In genomic region chr2:170009729-170010128, GRCm38 (mm10) we compare ENCODE assay signal across 13 mouse cellular contexts.
DNase-seq lines count a peak whose midpoint lies in the region; ATAC-seq and TF ChIP-seq lines count a peak whose summit lies in the region.
"Had no signal": no experiment of that assay in that cellular context is flagged by ENCODE, and none has a peak within 500 bp of the region (broad histone marks: within the 10 kb centered on the region; RNA-seq: fewer than 3 reads in every experiment).

No protein-coding gene starts in this region.

- H3K9me3 ChIP-seq in embryonic facial prominence, embryonic 14.5 days (ENCODE audit: control insufficient read depth, low read length), result peaks cover 3% of the 10 kb centered on the region; the same call in 1 of the 2 replicates
- peaks cover 11% of the 10 kb centered on the region; the same call in 1 of the 2 replicates for H3K9me3 ChIP-seq in hindbrain, embryonic 12.5 days (replicated peaks)
- no peaks in the 10 kb centered on the region for H3K9me3 ChIP-seq in midbrain, embryonic 15.5 days
- no peaks in the 10 kb centered on the region for H3K9me3 ChIP-seq in lung, postnatal 0 days (ENCODE audit: low read length)
- H3K9me3 ChIP-seq: limb, embryonic 15.5 days had no signal

- no peak overlapping the region for H3K9ac ChIP-seq in embryonic facial prominence, embryonic 14.5 days (ENCODE audit: low read depth, low read length)
- H3K9ac ChIP-seq in hindbrain, embryonic 12.5 days, result no peak overlapping the region
- no peak overlapping the region for H3K9ac ChIP-seq in midbrain, embryonic 15.5 days
- no peak overlapping the region for H3K9ac ChIP-seq in lung, postnatal 0 days (replicated peaks; ENCODE audit: low read depth)
- H3K9ac ChIP-seq: heart, embryonic 12.5 days; limb, embryonic 15.5 days; lung, embryonic 14.5 days had no signal

- TF ChIP-seq EP300 in lung, postnatal 0 days (IDR thresholded peaks at IDR 0.05), result no peak

- H3K36me3 ChIP-seq in embryonic facial prominence, embryonic 14.5 days (ENCODE audit: control insufficient read depth, insufficient read depth, low read length), result no peaks in the 10 kb centered on the region
- H3K36me3 ChIP-seq in hindbrain, embryonic 12.5 days, result no peaks in the 10 kb centered on the region
- H3K36me3 ChIP-seq in midbrain, embryonic 15.5 days (replicated peaks), result no peaks in the 10 kb centered on the region
- no peaks in the 10 kb centered on the region for H3K36me3 ChIP-seq in lung, postnatal 0 days (ENCODE audit: insufficient read depth, low read length)
- H3K36me3 ChIP-seq: limb, embryonic 15.5 days had no signal

- ATAC-seq in embryonic facial prominence, embryonic 14.5 days (ENCODE audit: low read depth), result 0 out of 2 replicates have a peak, but pooled peaks have one; percentile 17
- peak; percentile 59; the same call in 1 of the 2 replicates for ATAC-seq in hindbrain, embryonic 12.5 days (ENCODE audit: low FRiP score)
- peak; percentile 84 for ATAC-seq in midbrain, embryonic 15.5 days (replicated peaks)
- ATAC-seq in lung, postnatal 0 days, result no peak

- peak; percentile 16 for DNase-seq in embryo, embryonic 10.5 days (ENCODE audit: low spot score)
- DNase-seq in embryo, embryonic 11 days, result no peak
- DNase-seq in embryonic facial prominence, embryonic 14.5 days (ENCODE audit: low spot score), result no peak
- no peak for DNase-seq in cerebellum, adult 8-10 months
- DNase-seq in lung, postnatal 0 days (ENCODE audit: low spot score), result no peak
- no peak for DNase-seq in urinary bladder, adult 18-20 months (ENCODE audit: low spot score in 2 of 2)
- DNase-seq: cerebellum, adult 11-12 months; gastrocnemius, postnatal 10 days; lung, embryonic 14.5 days had no signal

- no peak overlapping the region for H3K4me3 ChIP-seq in embryonic facial prominence, embryonic 14.5 days (ENCODE audit: low read depth, low read length)
- no peak overlapping the region for H3K4me3 ChIP-seq in hindbrain, embryonic 12.5 days
- H3K4me3 ChIP-seq in midbrain, embryonic 15.5 days, result no peak overlapping the region
- H3K4me3 ChIP-seq in lung, postnatal 0 days (ENCODE audit: low read depth, low read length), result no peak overlapping the region
- H3K4me3 ChIP-seq: heart, embryonic 12.5 days; limb, embryonic 15.5 days had no signal

- no peak overlapping the region for H3K4me2 ChIP-seq in embryonic facial prominence, embryonic 14.5 days (ENCODE audit: low read depth, low read length)
- peak overlapping the region; percentile 31 for H3K4me2 ChIP-seq in hindbrain, embryonic 12.5 days (replicated peaks)
- H3K4me2 ChIP-seq in midbrain, embryonic 15.5 days, result peak overlapping the region; percentile 35
- H3K4me2 ChIP-seq in lung, postnatal 0 days (replicated peaks; ENCODE audit: low read depth, low read length), result no peak overlapping the region
- H3K4me2 ChIP-seq: heart, embryonic 12.5 days; limb, embryonic 15.5 days; lung, embryonic 14.5 days had no signal

- H3K27me3 ChIP-seq in embryonic facial prominence, embryonic 14.5 days (replicated peaks; ENCODE audit: control insufficient read depth, insufficient read depth, low read length), result no peaks in the 10 kb centered on the region
- H3K27me3 ChIP-seq in hindbrain, embryonic 12.5 days, result 0 out of 2 replicates have a peak, but pooled peaks cover 2% of the 10 kb centered on the region
- no peaks in the 10 kb centered on the region for H3K27me3 ChIP-seq in midbrain, embryonic 15.5 days (replicated peaks)
- no peaks in the 10 kb centered on the region for H3K27me3 ChIP-seq in lung, postnatal 0 days (replicated peaks; ENCODE audit: insufficient read depth, low read length)
- H3K27me3 ChIP-seq: heart, embryonic 12.5 days; limb, embryonic 15.5 days had no signal

- H3K27ac ChIP-seq in embryonic facial prominence, embryonic 14.5 days (replicated peaks; ENCODE audit: low read depth, low read length), result no peak overlapping the region
- peak overlapping the region; percentile 46; the same call in 1 of the 2 replicates for H3K27ac ChIP-seq in hindbrain, embryonic 12.5 days
- peak overlapping the region; percentile 68 for H3K27ac ChIP-seq in midbrain, embryonic 15.5 days
- no peak overlapping the region for H3K27ac ChIP-seq in lung, postnatal 0 days (ENCODE audit: low read length)
- H3K27ac ChIP-seq: limb, embryonic 15.5 days had no signal

- no peak for TF ChIP-seq CTCF in lung, postnatal 0 days (IDR thresholded peaks at IDR 0.05)

- peaks cover 21% of the 10 kb centered on the region for H3K4me1 ChIP-seq in embryonic facial prominence, embryonic 14.5 days (ENCODE audit: control insufficient read depth, insufficient read depth, low read length)
- H3K4me1 ChIP-seq in hindbrain, embryonic 12.5 days, result peaks cover 23% of the 10 kb centered on the region
- H3K4me1 ChIP-seq in midbrain, embryonic 15.5 days, result peaks cover 28% of the 10 kb centered on the region
- H3K4me1 ChIP-seq in lung, postnatal 0 days (ENCODE audit: insufficient read depth, low read depth, low read length), result no peaks in the 10 kb centered on the region
- H3K4me1 ChIP-seq: limb, embryonic 15.5 days had no signal

- WGBS in embryonic facial prominence, embryonic 14.5 days, result 68% methylated on average over 11 of the region's 11 CpGs
- 23% methylated on average over 11 of the region's 11 CpGs for WGBS in hindbrain, embryonic 12.5 days
- 15% methylated on average over 11 of the region's 11 CpGs for WGBS in midbrain, embryonic 15.5 days
- WGBS in lung, postnatal 0 days, result 76% methylated on average over 11 of the region's 11 CpGs

Comparison
In these comparisons a context has a peak if more than half of its experiments do, and no peak if none do; other contexts are left out.
1. H3K27ac ChIP-seq: peak in hindbrain, embryonic 12.5 days (single experiment) and midbrain, embryonic 15.5 days (single experiment); none in embryonic facial prominence, embryonic 14.5 days (single experiment) and lung, postnatal 0 days (single experiment).
2. H3K4me2 ChIP-seq: peak in hindbrain, embryonic 12.5 days (single experiment) and midbrain, embryonic 15.5 days (single experiment); none in embryonic facial prominence, embryonic 14.5 days (single experiment) and lung, postnatal 0 days (single experiment).